Mouse (Mus musculus) spleen, adult 2 months (tissue): ENCODE results near the gene Necab3. TPM values are rescaled to one million over a fixed set of nuclear protein-coding genes. Genes with fewer than 3 reads are reported as not detected.

Source experiments
- DNase-seq, 2 experiments: peaks; one replicate each; pipeline versions ENCODE4 v3.0.0 to v3.0.0-alpha.2; 2012 to 2021; ENCODE audit warnings: low spot score in 2 of 2, low read depth in 1 of 2
- H3K27ac ChIP-seq: fragments of 200-500 bp; 2 replicates; pipeline ENCODE4 v1.5.1; 2012; ENCODE audit warnings: low read length, inconsistent platforms; ENCODE audit not compliant: insufficient read depth
- H3K27me3 ChIP-seq: fragments of 200-500 bp; 2 replicates; pipeline ENCODE4 v1.6.1; 2012; ENCODE audit warnings: mild to moderate bottlenecking, moderate library complexity, low read length, inconsistent platforms; ENCODE audit not compliant: control insufficient read depth, insufficient read depth
- H3K36me3 ChIP-seq: fragments of 200-500 bp; 2 replicates; pipeline ENCODE4 v1.6.1; 2012; ENCODE audit warnings: mild to moderate bottlenecking, low read length, inconsistent platforms; ENCODE audit not compliant: control insufficient read depth, insufficient read depth
- H3K4me1 ChIP-seq: fragments of 200-500 bp; 2 replicates; pipeline ENCODE4 v1.6.1; 2011; ENCODE audit warnings: inconsistent platforms; ENCODE audit not compliant: control insufficient read depth, insufficient read depth, insufficient read length
- H3K4me3 ChIP-seq: fragments of 200-500 bp; 2 replicates; pipeline ENCODE4 v1.5.1; 2011; ENCODE audit warnings: mild to moderate bottlenecking, inconsistent platforms; ENCODE audit not compliant: insufficient read depth, insufficient read length; ENCODE audit errors: extremely low read depth
- CTCF ChIP-seq: fragments of 200-500 bp; IDR thresholded peaks from 2 replicates; pipeline ENCODE4 v1.5.1; 2011; ENCODE audit warnings: mild to moderate bottlenecking, inconsistent platforms; ENCODE audit not compliant: insufficient read depth, insufficient read length, insufficient replicate concordance; ENCODE audit errors: extremely low read depth
- POLR2A ChIP-seq: fragments of 200-500 bp; IDR thresholded peaks from 2 replicates; pipeline ENCODE4 v1.6.1; 2011; ENCODE audit warnings: low read depth, low read length, inconsistent platforms
- WGBS: fragments of 180-500 bp; shearing (Covaris S2); methylation state at CpG from one replicate; pipeline ENCODE4 v1.1.7; 2018; 5-methylcytosine and 5-hydroxymethylcytosine counted together
- polyA plus RNA-seq: library from polyadenylated mRNA; depleted of rRNA; stranded (reverse); fragments of >200 nt; gene quantifications from 2 replicates; pipeline ENCODE4 v1.2.3, GENCODE M21; 2012

Gene Necab3
- polyA plus RNA-seq, 1 experiment = 0.63 TPM

DNA sequence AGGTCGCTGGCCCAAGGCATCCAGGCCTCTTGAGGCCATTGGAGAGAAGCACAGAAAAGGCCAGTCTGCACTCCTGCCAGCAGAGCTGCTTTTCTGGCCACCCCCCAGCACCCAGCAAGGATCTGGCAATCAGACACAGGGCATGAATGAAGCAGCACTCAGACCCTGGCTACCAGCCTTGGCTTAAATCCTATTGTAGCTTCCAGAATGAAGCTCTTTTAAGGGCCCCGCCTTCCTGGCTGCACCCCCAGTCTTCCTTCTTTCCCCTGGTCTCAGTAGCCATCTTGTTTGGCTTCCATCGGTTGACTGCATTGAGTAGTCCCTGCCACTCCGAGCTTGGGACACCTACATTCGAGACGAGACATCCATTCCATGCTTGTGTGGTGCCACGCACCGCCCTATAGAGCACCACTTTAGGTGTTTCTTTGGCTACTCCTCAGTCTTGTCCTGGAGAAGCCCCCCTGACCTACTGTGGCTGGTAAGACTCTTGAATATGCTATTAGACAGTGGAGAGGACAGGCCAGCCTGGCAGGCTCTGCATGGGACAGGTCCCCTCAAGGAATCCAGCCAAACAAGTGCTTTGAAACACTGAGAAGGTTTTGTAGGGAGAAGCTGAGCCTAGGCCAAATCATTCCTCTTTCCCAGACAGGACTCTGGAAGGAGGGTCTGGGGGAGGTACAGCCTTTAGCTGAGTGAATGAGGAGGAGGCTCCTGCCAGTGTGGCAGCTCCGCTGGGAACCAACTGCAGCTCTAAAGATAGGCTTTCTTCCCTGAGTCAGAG lies 14.9 kb downstream of the Necab3 start:
- 89% methylated on average over 9 of the region's 9 CpGs for WGBS
- Histone ChIP-seq H3K36me3 (no peaks in the 10 kb centered on the region), H3K4me3 (no peak overlapping the region), H3K4me1 (no peaks in the 10 kb centered on the region), H3K27me3 (no peaks in the 10 kb centered on the region), H3K27ac (no peak overlapping the region)
- TF ChIP-seq CTCF = no peak
- DNase-seq = no peak

DNA sequence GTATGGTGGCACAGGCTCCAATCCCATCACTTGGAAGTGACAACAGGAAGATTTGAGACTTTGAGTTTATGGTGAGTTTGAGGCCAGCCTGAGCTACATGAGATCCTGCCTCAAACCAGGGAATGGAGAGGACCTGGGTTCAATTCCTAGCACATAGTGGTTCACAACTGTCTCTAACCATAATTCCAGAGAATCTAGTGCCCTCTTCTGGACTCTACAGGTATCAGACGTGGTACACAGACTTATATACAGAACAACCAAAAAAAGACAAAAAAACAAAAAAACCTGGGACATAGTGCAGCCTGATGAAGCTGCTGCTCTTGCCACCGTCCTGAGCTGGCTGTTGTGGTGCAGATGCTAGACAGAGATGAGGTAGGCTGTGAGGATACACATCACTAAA lies 17.1 kb downstream of the Necab3 start:
- TF ChIP-seq CTCF (no peak), POLR2A (no peak)

DNA sequence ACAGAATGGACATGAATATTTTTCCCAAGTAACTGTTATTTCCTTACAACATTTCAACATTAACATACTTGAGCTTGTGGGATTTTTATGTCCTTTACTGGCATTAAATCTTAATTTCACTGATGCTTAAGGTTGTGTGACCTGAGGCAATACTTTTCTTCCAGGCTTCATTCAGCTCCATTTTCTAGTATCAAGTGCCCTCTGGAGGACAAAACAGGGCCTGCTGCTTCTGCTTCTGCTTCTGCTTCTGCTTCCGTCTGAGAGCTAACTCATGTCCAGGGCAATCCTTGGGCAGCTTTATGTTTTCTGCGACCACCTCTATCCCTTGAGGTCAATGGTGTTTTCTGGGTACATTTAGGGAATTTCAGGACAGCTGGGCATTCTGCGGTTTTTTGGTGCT lies 19.0 kb downstream of the Necab3 start:
- no peak for TF ChIP-seq POLR2A
- peak; percentile 42; the same call in 1 of the 2 replicates for TF ChIP-seq CTCF
- H3K27me3 ChIP-seq = no peaks in the 10 kb centered on the region
- no peaks in the 10 kb centered on the region for H3K4me1 ChIP-seq
- DNase-seq = peak in 1 of 2 experiments; percentile 23
- H3K36me3 ChIP-seq = peaks cover 5% of the 10 kb centered on the region; the same call in 1 of the 2 replicates
- WGBS = 69% methylated on average over 3 of the region's 3 CpGs
- no peak overlapping the region for H3K27ac ChIP-seq
- no peak overlapping the region for H3K4me3 ChIP-seq

More for the DNA sequence above, 17.1 kb downstream of the Necab3 start:
- 0 out of 2 replicates have a peak, but pooled peaks cover 1% of the 10 kb centered on the region for H3K36me3 ChIP-seq
- no peak overlapping the region for H3K4me3 ChIP-seq
- H3K27me3 ChIP-seq = no peaks in the 10 kb centered on the region
- no peak for DNase-seq
- H3K4me1 ChIP-seq = no peaks in the 10 kb centered on the region
- H3K27ac ChIP-seq = no peak overlapping the region
- WGBS = 89% methylated on average over 2 of the region's 2 CpGs

DNA sequence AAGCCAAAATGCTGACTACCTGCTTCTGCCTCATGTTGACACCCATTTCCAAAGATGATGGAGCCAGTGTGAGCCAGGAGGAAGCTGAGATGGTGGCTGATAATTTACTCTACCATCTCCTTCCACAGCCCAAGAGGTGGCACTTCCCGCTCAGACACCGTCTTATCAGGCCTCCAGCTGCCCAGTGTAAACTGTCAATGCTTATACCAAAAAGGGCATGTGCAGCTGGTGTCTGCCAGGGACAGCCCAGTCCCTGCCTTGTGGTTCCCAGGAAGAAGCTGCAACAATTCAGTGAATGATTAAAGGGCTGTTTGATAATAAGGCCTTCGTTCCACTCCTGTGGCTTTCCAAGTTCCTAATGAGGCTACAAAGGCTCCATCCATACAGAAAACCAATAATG lies 20.0 kb downstream of the Necab3 start:
- Histone ChIP-seq H3K4me1 (no peaks in the 10 kb centered on the region), H3K27me3 (no peaks in the 10 kb centered on the region), H3K4me3 (no peak overlapping the region)

DNA sequence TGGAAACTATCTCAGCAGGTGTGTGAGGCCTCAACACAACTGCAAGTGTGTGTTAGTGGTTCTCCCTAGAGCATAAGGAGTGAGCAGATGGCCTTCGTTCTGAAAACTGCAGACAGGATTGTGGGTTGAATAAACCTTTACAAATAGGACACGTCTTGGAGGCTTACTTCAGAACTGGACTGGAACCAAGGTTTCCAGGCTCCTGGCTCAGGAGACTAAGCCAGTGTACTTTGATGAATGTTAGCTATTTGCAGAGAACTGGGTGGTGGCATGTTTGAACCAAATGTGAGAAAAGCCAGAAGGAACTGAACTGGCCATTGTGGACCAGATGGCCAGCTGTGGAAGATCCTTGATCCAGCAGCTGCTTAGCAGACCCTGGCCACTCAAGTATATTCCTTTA lies 20.4 kb downstream of the Necab3 start:
- Histone ChIP-seq H3K27ac (no peak overlapping the region), H3K4me1 (no peaks in the 10 kb centered on the region), H3K36me3 (peaks cover 7% of the 10 kb centered on the region), H3K27me3 (no peaks in the 10 kb centered on the region), H3K4me3 (no peak overlapping the region)
- TF ChIP-seq POLR2A = no peak
- TF ChIP-seq CTCF = no peak
- WGBS = 90% methylated on average over 2 of the region's 2 CpGs
- no peak for DNase-seq

More for the DNA sequence above, 20.0 kb downstream of the Necab3 start:
- no peak overlapping the region for H3K27ac ChIP-seq
- H3K36me3 ChIP-seq = peaks cover 7% of the 10 kb centered on the region
- TF ChIP-seq POLR2A (no peak), CTCF (no peak)
- WGBS = 81% methylated on average over 3 of the region's 3 CpGs
- no peak for DNase-seq

GRCm38 (mm10) chr2:154534704-154535270 lies 23.9 kb downstream of the Necab3 start:
- Histone ChIP-seq H3K4me3 (no peak overlapping the region), H3K27ac (no peak overlapping the region), H3K27me3 (no peaks in the 10 kb centered on the region), H3K36me3 (peaks cover 17% of the 10 kb centered on the region), H3K4me1 (no peaks in the 10 kb centered on the region)
- TF ChIP-seq POLR2A (no peak), CTCF (no peak)
- DNase-seq = no peak
- 94% methylated on average over 12 of the region's 12 CpGs for WGBS

- DNase-seq = no peak
- no peaks in the 10 kb centered on the region for H3K4me1 ChIP-seq
- no peak overlapping the region for H3K4me3 ChIP-seq
- H3K36me3 ChIP-seq = peaks cover 24% of the 10 kb centered on the region
- WGBS = 83% methylated on average over 3 of the region's 3 CpGs
- H3K27me3 ChIP-seq = no peaks in the 10 kb centered on the region
- no peak overlapping the region for H3K27ac ChIP-seq
- no peak for TF ChIP-seq POLR2A
These were observed 25.8 kb downstream of the Necab3 start for GRCm38 (mm10) chr2:154532888-154533287.
